Mouse (Mus musculus): Measurements from ENCODE around the gene Kcnn3. TPM values are rescaled to one million over a fixed set of nuclear protein-coding genes. Genes with fewer than 3 reads are reported as not detected.
A peak's percentile ranks its signal among the peaks of the same experiment; 100 is the strongest.

Kcnn3 gene
- total RNA-seq, 4 experiments from 2014 or later: 21.9 to 26.5 (median 25.8) TPM

DNA sequence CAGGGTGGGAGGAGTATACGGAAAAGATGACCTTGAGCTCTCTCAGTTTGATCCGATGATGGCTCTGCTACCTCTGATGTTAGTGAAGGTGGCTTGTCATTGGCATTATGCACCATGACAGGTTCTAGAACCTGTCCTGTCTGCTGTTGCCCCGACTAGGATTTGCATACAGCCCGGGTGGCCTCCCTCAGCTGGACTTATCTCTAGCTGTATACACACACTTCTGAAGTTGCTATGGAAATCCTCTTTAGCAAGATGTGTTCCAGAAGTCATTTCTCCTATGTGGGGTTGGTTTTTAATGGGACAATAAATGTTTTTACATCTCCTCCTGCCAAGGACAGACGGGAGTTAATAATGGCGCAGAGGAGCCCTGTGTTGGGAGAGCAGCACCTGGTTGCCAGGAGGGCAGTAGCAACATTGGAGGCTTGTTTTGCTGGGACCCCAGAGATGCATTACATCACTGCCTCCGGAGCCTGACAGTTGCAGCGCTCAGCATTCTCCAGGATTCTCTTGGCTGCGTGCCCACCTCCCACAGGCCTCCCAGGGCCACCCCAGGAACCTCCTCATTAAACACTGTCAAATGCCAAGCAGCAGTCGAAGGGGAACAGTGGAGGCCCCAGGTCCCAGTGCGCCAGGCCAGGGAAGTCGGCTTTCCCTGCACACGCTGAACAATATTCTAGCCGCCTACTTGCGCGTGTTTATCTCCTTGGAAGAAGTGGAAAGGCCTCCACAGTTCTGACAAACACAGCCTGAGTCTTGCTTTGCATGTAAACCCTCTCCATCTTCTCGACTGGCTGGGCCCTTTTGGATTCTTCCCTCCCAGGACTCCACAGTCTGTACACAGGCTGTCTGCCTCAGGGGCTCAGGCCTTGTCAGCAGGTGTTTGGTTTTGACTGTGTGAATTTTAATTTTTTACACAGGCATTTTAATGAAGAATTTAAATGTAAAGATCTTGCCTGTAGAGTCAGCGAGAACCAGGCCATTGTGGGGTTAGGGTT, 93.9 kb downstream of the Kcnn3 start:
- DNase-seq (ENCODE audit: low spot score in 2 of 2): peak; percentile 64 to 78

GRCm38 (mm10) chr3:89616861-89617260, 96.9 kb downstream of the Kcnn3 start:
- no peak for DNase-seq (ENCODE audit: low spot score in 2 of 2)

GRCm38 (mm10) chr3:89617360-89617759, 97.4 kb downstream of the Kcnn3 start:
- DNase-seq (ENCODE audit: low spot score in 2 of 2): no peak

DNA sequence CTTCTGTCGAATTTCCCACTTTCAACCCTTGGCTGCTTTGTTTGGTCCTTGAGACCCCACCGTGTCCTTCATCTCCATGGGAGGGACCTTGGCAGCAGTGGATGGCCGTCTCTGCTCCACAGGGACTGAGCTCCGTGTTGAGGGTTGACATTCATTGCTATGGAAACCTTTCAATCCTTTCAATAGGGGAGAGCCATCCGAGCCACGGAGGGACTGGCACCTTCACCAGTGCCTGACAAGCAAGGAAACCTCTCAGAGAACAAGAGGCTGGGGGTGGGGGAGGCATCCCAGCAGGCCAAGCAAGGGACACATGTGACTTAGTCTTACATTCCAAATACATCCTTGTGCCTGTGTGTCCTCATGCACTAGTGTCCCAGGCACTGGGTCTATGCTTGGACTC, 102.9 kb downstream of the Kcnn3 start:
- DNase-seq (ENCODE audit: low spot score in 2 of 2): no peak

DNA sequence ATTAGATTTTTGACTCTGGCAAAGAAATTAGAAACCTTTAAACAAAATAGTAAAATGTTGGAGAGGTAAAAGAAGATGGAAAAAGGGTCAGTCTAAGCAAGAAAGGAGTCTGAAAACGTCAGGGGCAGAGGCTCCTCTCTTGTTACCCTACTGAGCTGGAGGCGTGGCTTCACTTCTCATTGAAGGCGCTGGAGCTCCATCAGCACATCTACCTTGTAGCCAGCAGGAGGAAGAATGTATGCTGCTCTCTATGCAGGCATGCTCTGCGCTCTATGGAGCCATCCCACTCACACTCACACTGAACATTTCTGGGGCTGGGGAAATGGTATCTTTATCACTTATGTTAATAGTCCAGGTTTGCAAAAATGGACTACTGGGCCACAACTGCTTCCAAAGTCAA, 103.6 kb downstream of the Kcnn3 start:
- DNase-seq (ENCODE audit: low spot score in 2 of 2): no peak

GRCm38 (mm10) chr3:89624001-89624400, 104.0 kb downstream of the Kcnn3 start:
- DNase-seq (ENCODE audit: low spot score in 2 of 2): no peak

DNA sequence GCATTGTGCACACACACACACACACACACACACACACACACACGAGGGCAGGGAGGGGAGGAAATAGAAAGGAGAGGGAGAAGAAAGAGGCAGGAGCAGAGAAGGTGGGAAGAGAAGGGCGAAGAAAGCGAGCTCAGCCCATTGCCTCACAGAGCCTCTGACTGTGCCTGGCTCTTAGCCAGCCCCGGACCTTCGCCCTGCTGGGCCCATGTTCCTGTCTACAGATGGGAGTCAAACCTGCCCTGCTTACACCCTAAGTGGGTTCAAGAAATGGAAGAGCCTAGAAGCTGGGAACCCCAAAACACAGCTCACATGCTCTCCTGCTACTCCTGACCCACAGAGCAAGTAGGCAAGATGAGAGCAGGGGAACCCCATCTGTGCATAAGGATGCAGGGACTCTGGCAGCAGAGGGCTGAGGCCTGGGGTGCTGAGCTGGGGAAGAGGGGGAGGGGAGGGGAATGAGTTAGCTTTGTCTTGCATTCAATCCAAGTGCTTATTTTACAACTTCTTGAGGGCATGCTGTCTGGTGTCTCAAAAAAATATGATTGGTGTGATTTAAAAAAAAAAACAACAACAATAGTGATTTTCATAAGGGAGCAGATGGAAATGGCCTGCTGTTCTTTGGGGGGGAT, 105.0 kb downstream of the Kcnn3 start:
- DNase-seq (ENCODE audit: low spot score in 2 of 2): no peak

- no peak for DNase-seq (ENCODE audit: low spot score in 2 of 2)
Observed at GRCm38 (mm10) chr3:89626556-89626955, 106.6 kb downstream of the Kcnn3 start.

DNA sequence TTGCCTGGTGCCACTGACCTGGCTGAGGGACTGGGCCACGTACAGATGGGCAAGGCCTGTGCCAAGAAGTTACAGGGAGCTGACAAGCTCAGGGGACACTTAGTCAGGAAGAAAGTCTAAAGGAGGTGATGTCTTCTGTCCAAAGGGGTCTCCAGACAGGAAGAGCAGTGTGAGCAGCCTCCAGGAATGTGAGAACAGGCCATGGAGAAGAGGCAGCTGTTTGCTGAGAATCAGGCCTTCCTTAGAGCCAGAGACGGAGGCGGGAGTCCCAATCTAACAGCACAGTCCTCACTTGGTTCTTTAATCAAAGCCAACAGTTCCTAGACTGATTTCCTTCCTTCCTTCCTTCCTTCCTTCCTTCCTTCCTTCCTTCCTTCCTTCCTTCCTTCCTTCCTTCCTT, 109.8 kb downstream of the Kcnn3 start:
- no peak for DNase-seq (ENCODE audit: low spot score in 2 of 2)

DNA sequence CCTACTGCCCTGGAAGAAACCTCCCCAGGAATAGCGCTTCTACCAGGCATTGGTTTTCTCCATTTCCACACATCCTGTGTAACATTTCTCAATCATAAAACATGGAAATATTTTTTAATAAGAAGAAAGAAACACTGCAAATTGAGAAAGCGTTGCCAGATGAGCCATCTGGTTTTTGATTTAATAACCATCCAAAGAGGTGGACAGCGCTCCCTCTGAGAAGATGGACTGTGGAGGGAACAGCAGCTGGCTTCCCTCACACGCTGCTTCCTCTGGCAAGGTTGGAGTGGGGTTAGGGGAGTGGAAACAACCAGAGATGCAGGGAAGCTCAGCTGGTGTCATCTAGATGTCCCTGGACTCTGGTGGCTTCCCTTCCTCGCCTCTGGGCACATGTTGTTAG, 111.8 kb downstream of the Kcnn3 start:
- DNase-seq (ENCODE audit: low spot score in 2 of 2): no peak

- no peak for DNase-seq (ENCODE audit: low spot score in 2 of 2)
Observed at GRCm38 (mm10) chr3:89633531-89633930, 113.6 kb downstream of the Kcnn3 start.

- no peak for DNase-seq (ENCODE audit: low spot score in 2 of 2)
Observed at GRCm38 (mm10) chr3:89633941-89634340, 114.0 kb downstream of the Kcnn3 start.

DNA sequence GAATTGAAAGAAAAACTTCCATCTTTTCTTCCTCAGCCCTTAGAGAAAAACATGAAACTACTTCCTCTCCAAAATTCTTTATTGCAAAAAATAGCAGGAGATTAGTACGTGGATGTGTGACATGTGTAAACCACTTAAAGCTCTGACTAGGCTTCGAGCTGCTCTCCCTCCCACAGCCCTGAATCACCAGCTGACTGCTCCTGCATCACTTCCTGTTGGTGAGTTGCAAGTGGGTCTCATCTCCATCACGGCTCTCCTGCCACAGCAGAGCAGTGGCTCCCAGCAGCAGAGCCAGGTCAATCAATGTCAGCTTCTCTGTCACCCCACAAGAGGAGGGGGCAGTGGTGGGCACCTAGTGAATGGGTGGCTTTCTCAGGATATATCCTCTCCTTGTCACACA, 120.8 kb downstream of the Kcnn3 start:
- DNase-seq (ENCODE audit: low spot score in 2 of 2): no peak

GRCm38 (mm10) chr3:89643391-89643790, 123.4 kb downstream of the Kcnn3 start:
- no peak for DNase-seq (ENCODE audit: low spot score in 2 of 2)

DNA sequence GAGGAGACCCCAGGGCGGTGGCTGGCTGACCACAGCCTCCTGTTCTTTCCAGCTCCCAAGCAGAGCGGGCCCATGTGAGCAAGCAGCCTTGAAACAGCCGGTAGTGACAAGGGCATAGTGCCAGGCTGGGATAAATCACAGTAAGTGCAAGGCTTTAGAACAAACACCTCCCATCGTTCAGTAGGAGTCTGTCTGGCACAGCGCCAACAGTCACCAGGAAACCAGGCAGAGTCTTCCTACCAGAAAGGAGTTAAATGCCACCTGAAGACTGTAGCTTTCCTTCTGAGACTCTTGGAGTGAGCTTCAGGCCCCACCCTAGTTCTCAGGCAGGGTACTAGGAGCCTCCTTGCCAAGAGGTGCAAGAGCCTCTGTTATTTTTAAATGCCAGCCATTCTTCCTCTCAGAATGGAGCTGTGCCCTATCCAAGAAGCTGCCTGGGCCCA, 126.9 kb downstream of the Kcnn3 start:
- DNase-seq (ENCODE audit: low spot score in 2 of 2): peak; percentile 86 to 92

GRCm38 (mm10) chr3:89647268-89647874, 127.4 kb downstream of the Kcnn3 start:
- DNase-seq (ENCODE audit: low spot score in 2 of 2): no peak

DNA sequence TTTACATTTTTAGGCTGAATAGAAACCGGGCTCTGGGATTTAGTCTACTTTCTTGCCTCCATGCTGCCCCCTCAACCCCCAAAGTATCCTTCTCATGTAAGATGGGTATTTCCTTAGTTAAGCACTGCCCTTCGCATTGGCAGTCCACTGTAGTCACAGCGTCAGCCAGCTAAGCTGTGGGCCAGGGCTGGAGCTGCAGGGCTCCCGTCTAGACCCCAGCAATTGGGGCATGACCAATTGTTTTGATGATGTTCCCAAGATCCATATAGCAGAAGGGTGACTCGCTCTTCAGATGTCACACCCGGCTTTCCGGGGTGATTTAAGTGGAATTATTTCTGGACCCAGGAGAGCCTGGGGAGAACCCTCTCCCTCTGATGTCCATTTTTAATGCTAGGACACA, 129.9 kb downstream of the Kcnn3 start:
- no peak for DNase-seq (ENCODE audit: low spot score in 2 of 2)

GRCm38 (mm10) chr3:89653231-89653954, 133.4 kb downstream of the Kcnn3 start:
- no peak for DNase-seq (ENCODE audit: low spot score in 2 of 2)

DNA sequence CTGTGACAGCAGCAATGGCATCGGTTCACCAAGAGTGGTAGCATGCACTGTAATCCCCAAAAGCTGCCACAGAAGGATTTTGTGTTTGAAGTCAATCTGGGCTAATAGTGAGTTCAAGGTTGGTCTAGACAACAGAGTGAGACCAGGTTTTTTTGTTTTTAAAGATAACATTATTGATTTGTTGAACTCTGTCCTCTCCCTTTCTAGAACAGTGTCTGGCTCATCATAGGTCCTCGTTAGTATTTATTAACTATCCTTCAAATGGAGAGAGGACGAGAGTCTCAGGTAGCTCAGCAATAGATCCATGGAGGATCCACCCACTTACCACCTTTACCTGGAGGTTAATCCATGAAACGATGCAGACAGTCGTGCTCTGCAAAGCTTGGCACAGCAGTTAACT, 137.1 kb downstream of the Kcnn3 start:
- DNase-seq (ENCODE audit: low spot score in 2 of 2): no peak

DNA sequence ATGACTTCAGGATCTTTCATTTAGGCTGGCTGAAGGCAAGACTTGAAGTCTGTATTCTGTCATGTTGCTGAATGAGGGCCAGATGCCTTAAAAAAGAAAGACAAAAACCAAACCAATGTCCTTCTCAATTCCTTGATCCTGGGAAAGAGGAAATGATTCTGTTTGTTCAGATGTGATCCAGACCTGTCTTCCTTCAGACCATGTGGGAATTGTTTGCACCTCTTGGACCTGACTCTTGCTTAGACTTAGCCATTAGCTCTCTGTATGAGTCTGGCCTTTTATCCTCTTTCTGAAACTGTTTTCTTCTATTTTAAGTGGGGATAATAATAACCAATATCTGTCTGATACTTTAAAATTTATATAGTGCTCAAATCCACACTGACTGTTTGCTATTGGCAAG, 138.5 kb downstream of the Kcnn3 start:
- no peak for DNase-seq (ENCODE audit: low spot score in 2 of 2)

DNA sequence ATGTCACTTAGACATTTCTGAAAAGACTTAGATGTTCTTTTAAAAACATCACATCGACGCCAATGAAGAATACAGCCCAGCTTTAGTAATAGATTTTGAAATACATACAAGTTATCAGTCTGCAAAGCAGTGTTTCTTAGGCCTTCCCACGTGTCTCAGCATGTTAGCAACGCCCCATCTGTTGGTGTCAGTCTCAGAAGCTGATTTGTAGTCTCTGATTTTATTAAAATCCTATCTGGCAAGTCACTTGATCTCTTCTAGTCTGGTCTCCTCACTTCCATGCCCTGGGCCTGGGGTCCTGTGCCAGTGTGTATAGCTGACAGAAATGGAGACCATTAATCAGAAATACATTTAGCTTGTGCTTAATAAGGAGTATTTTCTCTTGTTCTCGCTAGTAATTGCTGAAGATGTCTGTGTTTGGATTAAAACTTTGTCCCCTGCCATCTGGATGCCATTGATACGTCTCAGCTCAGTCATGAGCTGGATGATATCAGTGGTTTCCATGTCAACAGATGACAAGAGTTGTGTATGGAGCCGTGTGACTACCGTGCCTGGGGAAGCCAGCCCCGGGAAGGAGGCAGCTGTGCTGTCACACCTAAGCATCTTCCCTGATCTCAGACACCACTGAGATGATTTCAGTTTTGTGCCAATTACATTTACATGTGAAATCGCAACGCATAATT, 140.1 kb downstream of the Kcnn3 start:
- peak; percentile 48 to 51 for DNase-seq (ENCODE audit: low spot score in 2 of 2)

Data from layer of hippocampus, adult 8-10 months (tissue).